Mouse (Mus musculus) embryonic facial prominence, embryonic 11.5 days (tissue): ENCODE measurements around the gene Kif1c. TPM values are rescaled to one million over a fixed set of nuclear protein-coding genes. Genes with fewer than 3 reads are reported as not detected.

Experiments used
- ATAC-seq: fragments of 200-750 bp; cut with Nextera tagmentation; replicated peaks from 2 replicates; pipeline ENCODE4 v1.8.0; 2017; ENCODE audit warnings: low read depth; ENCODE audit not compliant: insufficient number of reproducible peaks, low FRiP score, low TSS enrichment
- DNase-seq: peaks from one replicate; pipeline ENCODE4 v3.0.0-alpha.2; 2015; ENCODE audit warnings: low spot score
- H3K27ac ChIP-seq: fragments of 300-500 bp; sonication (generic); replicated peaks from 2 replicates; pipeline ENCODE4 v1.5.1; 2014; ENCODE audit warnings: mild to moderate bottlenecking, low read depth, low read length, control low read depth
- H3K27me3 ChIP-seq: fragments of 300-500 bp; sonication (generic); 2 replicates; pipeline ENCODE4 v1.6.1; 2014; ENCODE audit warnings: mild to moderate bottlenecking, low read length, moderate library complexity, mixed read lengths; ENCODE audit not compliant: control insufficient read depth, insufficient read depth
- H3K36me3 ChIP-seq: fragments of 300-500 bp; sonication (generic); replicated peaks from 2 replicates; pipeline ENCODE4 v1.6.1; 2014; ENCODE audit warnings: low read depth, mild to moderate bottlenecking, low read length, moderate library complexity, mixed read lengths; ENCODE audit not compliant: control insufficient read depth, insufficient read depth
- H3K4me1 ChIP-seq: fragments of 300-500 bp; sonication (generic); 2 replicates; pipeline ENCODE4 v1.6.1; 2014; ENCODE audit warnings: low read length, mixed read lengths; ENCODE audit not compliant: control insufficient read depth, insufficient read depth
- H3K4me2 ChIP-seq: fragments of 300-500 bp; sonication (generic); 2 replicates; pipeline ENCODE4 v1.6.1; 2014; ENCODE audit warnings: low read depth, mild to moderate bottlenecking, control low read depth, low read length, moderate library complexity
- H3K4me3 ChIP-seq: fragments of 300-500 bp; sonication (generic); 2 replicates; pipeline ENCODE4 v1.5.1; 2014; ENCODE audit warnings: low read depth, low read length, control low read depth
- H3K9ac ChIP-seq: fragments of 300-500 bp; sonication (generic); replicated peaks from 2 replicates; pipeline ENCODE4 v1.6.1; 2014; ENCODE audit warnings: mild to moderate bottlenecking, control low read depth, low read length
- H3K9me3 ChIP-seq: fragments of 300-500 bp; sonication (generic); replicated peaks from 2 replicates; pipeline ENCODE4 v1.6.1; 2016; ENCODE audit warnings: mild to moderate bottlenecking, low read length, inconsistent platforms, mixed read lengths; ENCODE audit not compliant: control insufficient read depth
- WGBS: fragments of 180-500 bp; shearing (Covaris S2); extraction: QIAGEN DNeasy Blood & Tissue Kit; methylation state at CpG from one replicate; pipeline ENCODE4 v1.1.7; 2014; 5-methylcytosine and 5-hydroxymethylcytosine counted together
- polyA plus RNA-seq: library from polyadenylated mRNA; unstranded; fragments of >200 nt; fragmentation: Nextera tagmentation; extraction: Ambion mirVana; gene quantifications from 2 replicates; pipeline ENCODE4 v1.2.1, GENCODE M21; 2014

The Kif1c gene
- polyA plus RNA-seq, 1 experiment from 2014 or later = 8.3 TPM

DNA sequence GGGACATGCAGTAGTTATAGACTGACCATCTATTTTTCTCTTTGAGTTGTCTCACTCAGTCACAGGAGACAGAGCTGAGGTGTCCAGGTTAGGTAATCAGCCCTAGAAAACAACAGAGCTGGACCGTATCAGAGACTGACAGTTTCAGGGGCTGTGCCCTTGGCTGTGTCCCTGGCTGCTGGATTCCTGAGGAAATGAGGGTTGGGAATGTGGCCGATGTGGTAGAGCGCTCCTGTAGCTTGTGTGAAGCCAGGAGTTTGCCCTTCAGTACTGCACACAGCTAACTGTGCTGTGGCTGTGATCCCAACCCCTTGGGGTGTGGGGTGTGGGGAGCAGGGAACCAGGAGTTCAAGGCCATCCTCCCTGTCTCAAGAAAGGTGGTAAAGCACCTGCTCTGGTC, 20.7 kb downstream of the Kif1c start:
- H3K9me3 ChIP-seq = no peaks in the 10 kb centered on the region
- H3K9ac ChIP-seq = no peak overlapping the region
- 96% methylated on average over 3 of the region's 3 CpGs for WGBS
- H3K36me3 ChIP-seq = peaks cover 5% of the 10 kb centered on the region
- DNase-seq = no peak
- H3K27ac ChIP-seq = no peak overlapping the region
- no peaks in the 10 kb centered on the region for H3K27me3 ChIP-seq
- H3K4me1 ChIP-seq = no peaks in the 10 kb centered on the region
- H3K4me3 ChIP-seq = no peak overlapping the region
- H3K4me2 ChIP-seq = no peak overlapping the region
- no peak for ATAC-seq

DNA sequence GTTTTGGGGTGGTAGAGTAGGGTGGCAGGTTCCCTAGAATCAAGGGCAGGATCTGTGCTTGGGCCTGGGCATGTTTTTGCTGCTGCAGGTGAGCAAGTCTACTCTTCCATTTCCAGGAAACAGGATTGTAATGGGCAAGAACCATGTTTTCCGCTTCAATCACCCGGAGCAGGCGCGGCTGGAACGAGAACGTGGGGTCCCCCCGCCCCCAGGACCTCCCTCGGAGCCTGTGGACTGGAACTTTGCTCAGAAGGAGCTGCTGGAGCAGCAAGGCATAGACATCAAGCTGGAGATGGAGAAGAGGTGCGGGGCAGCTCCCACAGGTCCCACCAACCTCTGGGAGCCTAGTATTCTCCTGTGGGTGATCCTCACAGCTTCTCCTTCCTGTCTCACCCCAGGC, 24.4 kb downstream of the Kif1c start:
- Histone ChIP-seq H3K9ac (no peak overlapping the region), H3K4me2 (no peak overlapping the region), H3K27me3 (no peaks in the 10 kb centered on the region), H3K36me3 (peaks cover 8% of the 10 kb centered on the region), H3K4me3 (no peak overlapping the region), H3K4me1 (no peaks in the 10 kb centered on the region), H3K9me3 (no peaks in the 10 kb centered on the region), H3K27ac (no peak overlapping the region)
- WGBS = 96% methylated on average over 9 of the region's 9 CpGs
- no peak for DNase-seq
- no peak for ATAC-seq

DNA sequence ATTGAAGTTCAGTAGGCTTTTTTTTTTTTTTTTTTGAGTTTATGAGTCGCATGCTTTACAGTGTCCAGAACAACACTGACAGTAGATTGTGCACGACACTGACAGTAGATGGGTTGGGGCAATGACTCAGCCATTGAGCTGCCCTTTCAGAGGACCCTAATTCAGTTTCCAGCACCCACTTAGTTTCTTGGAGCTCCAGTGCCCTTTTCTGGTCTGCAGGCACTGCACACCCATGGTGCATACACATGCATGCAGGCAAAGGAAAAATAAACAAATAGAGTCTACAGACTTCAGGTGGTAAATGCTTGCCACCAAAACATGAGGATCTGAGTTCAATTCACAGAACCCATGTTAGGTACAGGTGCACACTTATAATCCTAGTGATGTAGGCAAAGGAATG, 26.2 kb downstream of the Kif1c start:
- Histone ChIP-seq H3K9ac (no peak overlapping the region), H3K27ac (no peak overlapping the region), H3K27me3 (no peaks in the 10 kb centered on the region), H3K9me3 (no peaks in the 10 kb centered on the region), H3K4me2 (no peak overlapping the region), H3K4me3 (no peak overlapping the region), H3K36me3 (peaks cover 8% of the 10 kb centered on the region), H3K4me1 (no peaks in the 10 kb centered on the region)
- ATAC-seq (no peak), DNase-seq (no peak)
- 90% methylated on average over 2 of the region's 2 CpGs for WGBS

DNA sequence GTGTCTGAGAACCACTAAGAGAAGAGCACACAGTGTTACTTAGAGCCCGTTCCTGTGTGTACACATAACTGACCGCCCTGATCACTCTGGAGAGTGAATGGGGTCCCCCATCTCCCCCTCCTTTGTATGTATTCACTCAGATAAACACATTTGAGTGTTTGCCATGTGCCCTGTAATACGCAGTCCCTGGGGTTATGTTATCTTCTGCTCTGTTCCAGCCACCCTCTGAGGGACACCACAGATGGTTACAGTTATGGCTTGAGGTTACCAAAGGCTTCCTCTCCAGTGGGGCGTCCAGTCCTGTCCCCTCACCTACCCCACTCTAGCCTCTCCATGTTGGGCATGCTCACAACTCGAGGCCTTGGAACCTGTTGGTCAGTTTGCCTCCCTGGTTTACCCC, 27.0 kb downstream of the Kif1c start:
- H3K27me3 ChIP-seq = no peaks in the 10 kb centered on the region

DNA sequence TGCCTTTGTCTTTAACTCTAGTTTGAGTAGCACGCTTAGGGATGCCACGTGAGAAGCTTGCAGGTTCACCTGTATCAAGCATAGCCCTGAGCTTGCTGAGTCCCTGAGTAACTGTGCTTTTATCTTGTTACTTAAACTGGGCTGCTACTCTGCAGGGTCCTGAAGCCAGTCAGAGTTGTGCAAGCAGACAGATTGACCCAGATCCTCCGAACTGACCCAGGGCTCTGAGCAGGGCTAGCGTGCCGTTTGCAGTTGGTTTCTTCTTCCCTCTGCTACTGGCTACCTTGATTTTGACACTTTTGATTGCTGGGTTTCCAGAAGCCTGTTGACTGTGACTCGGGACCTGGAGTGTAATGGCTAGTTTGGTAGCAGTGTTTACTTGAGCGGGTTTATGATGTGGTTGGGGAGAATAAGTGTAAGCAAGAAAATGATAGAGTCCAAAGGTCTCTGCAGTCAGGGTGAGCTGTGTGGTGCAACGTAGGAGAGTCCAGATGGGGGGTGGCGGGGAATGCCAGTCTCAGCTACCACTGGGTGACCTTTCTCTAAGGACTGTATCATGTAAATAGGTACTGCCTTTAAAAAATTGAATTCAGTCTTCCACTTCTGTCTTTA, 30.2 kb downstream of the Kif1c start:
- peaks cover 6% of the 10 kb centered on the region for H3K36me3 ChIP-seq
- H3K4me3 ChIP-seq = no peak overlapping the region
- ATAC-seq (no peak), DNase-seq (no peak)
- no peaks in the 10 kb centered on the region for H3K9me3 ChIP-seq
- H3K4me2 ChIP-seq = no peak overlapping the region
- H3K27me3 ChIP-seq = no peaks in the 10 kb centered on the region
- H3K27ac ChIP-seq = no peak overlapping the region
- no peaks in the 10 kb centered on the region for H3K4me1 ChIP-seq
- WGBS = 77% methylated on average over 9 of the region's 9 CpGs
- no peak overlapping the region for H3K9ac ChIP-seq

More for the DNA sequence above, 27.0 kb downstream of the Kif1c start:
- no peak for ATAC-seq
- DNase-seq = no peak
- H3K36me3 ChIP-seq = peaks cover 8% of the 10 kb centered on the region
- H3K9me3 ChIP-seq = no peaks in the 10 kb centered on the region
- no peak overlapping the region for H3K4me3 ChIP-seq
- no peak overlapping the region for H3K4me2 ChIP-seq
- H3K4me1 ChIP-seq = no peaks in the 10 kb centered on the region
- H3K27ac ChIP-seq = no peak overlapping the region
- no peak overlapping the region for H3K9ac ChIP-seq
- 91% methylated on average over 5 of the region's 5 CpGs for WGBS

DNA sequence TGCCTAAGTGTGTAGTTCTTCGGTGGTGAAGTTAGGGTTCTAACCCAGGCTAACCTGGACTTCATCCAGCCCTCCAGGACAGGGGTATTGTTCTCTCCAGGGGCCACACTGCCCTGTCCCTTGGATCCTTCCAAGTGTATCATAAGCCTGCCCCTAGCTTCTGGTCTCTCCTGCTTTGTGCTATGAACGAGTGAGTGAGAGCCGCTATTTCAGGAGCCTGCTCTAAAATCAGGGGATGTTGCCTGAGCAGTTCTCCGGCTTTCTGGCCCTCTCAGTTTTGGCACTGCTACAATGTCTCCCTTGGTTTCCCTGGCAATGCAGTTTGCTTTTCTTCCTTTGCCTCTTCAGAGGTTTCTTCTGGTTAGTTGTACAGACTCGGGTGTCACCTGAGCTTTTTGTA, 30.8 kb downstream of the Kif1c start:
- Histone ChIP-seq H3K27ac (no peak overlapping the region), H3K4me3 (no peak overlapping the region), H3K4me1 (no peaks in the 10 kb centered on the region), H3K27me3 (no peaks in the 10 kb centered on the region), H3K4me2 (no peak overlapping the region), H3K36me3 (peaks cover 4% of the 10 kb centered on the region), H3K9ac (no peak overlapping the region), H3K9me3 (no peaks in the 10 kb centered on the region)
- DNase-seq = no peak
- ATAC-seq = no peak
- 72% methylated on average over 5 of the region's 5 CpGs for WGBS

DNA sequence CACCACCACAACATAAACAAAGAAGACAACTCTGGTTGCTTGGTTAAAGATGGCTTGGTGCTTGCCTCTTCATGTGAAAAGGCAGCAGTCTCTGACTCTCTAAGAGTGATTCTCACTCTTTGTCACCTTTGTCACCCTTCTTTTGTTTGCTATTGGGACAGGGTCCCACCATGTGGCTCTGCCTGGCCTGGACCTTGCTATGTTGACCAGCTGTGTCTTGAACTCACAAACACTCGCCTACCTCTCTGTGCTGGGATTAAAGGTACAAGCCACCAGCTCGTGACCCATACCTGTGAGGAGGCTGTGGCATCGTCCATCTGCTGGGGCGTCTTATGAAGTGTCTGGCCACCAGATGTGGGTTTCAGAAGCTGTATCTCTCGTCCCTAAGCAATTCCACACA, 32.9 kb downstream of the Kif1c start:
- no peaks in the 10 kb centered on the region for H3K27me3 ChIP-seq
- DNase-seq (no peak), ATAC-seq (no peak)
- H3K4me2 ChIP-seq = no peak overlapping the region
- no peaks in the 10 kb centered on the region; the same call in 1 of the 2 replicates for H3K36me3 ChIP-seq
- no peak overlapping the region; the same call in 1 of the 2 replicates for H3K9ac ChIP-seq
- no peak overlapping the region for H3K4me3 ChIP-seq
- WGBS = 45% methylated on average over 5 of the region's 5 CpGs
- no peaks in the 10 kb centered on the region for H3K4me1 ChIP-seq
- H3K9me3 ChIP-seq = no peaks in the 10 kb centered on the region
- no peak overlapping the region for H3K27ac ChIP-seq

DNA sequence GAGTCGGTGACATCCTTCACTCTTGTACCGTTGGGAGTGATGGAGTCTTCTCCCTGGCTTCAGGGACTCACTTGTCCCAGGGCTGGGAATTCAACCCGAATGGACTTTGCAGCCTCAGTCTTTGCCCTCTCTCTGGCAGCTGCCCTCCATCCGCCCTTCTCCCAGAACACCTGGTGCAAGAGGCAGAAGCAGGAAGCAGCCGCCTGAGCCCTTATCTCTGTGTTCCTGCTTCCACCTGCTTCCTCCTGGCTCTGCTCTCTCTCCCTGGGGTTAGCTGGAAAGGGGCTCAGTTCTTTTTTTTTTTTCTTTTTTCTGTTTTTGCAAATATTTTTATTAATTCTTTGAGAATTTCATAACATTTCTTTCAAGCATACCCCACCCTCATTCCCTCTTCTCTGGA, 37.4 kb downstream of the Kif1c start:
- Histone ChIP-seq H3K4me2 (no peak overlapping the region), H3K4me3 (no peak overlapping the region), H3K27ac (no peak overlapping the region), H3K9me3 (no peaks in the 10 kb centered on the region), H3K9ac (no peak overlapping the region), H3K4me1 (no peaks in the 10 kb centered on the region), H3K36me3 (no peaks in the 10 kb centered on the region), H3K27me3 (no peaks in the 10 kb centered on the region)
- no peak for ATAC-seq
- no peak for DNase-seq
- 71% methylated on average over 5 of the region's 5 CpGs for WGBS
